Mouse (Mus musculus) limb, embryonic 10.5 days (tissue): ENCODE measurements around the gene Nufip1. TPM values are rescaled to one million over a fixed set of nuclear protein-coding genes. Genes with fewer than 3 reads are reported as not detected.

Experiments
- DNase-seq: peaks from one replicate; pipeline ENCODE4 v3.0.0-alpha.2; 2017; ENCODE audit warnings: low spot score
- H3K27ac ChIP-seq: fragments of 300-500 bp; sonication (generic); 2 replicates; pipeline ENCODE4 v1.5.1; 2016; ENCODE audit warnings: mild to moderate bottlenecking
- H3K27me3 ChIP-seq: fragments of 300-500 bp; sonication (generic); 2 replicates; pipeline ENCODE4 v1.6.1; 2016; ENCODE audit warnings: low read depth, mild to moderate bottlenecking; ENCODE audit not compliant: poor library complexity, severe bottlenecking
- H3K36me3 ChIP-seq: fragments of 300-500 bp; sonication (generic); 2 replicates; pipeline ENCODE4 v1.6.1; 2016; ENCODE audit warnings: mild to moderate bottlenecking, moderate library complexity
- H3K4me1 ChIP-seq: fragments of 300-500 bp; sonication (generic); 2 replicates; pipeline ENCODE4 v1.6.1; 2016
- H3K4me3 ChIP-seq: fragments of 300-500 bp; sonication (generic); 2 replicates; pipeline ENCODE4 v1.5.1; 2016; ENCODE audit warnings: mild to moderate bottlenecking, moderate library complexity
- H3K9me3 ChIP-seq: fragments of 300-500 bp; sonication (generic); replicated peaks from 2 replicates; pipeline ENCODE4 v1.6.1; 2016; ENCODE audit warnings: mild to moderate bottlenecking
- WGBS: fragments of 180-500 bp; shearing (Covaris S2); methylation state at CpG from one replicate; pipeline ENCODE4 v1.1.7; 2016; 5-methylcytosine and 5-hydroxymethylcytosine counted together
- polyA plus RNA-seq: library from polyadenylated mRNA; unstranded; fragments of >200 nt; fragmentation: Nextera tagmentation; extraction: Ambion mirVana; gene quantifications from 2 replicates; pipeline ENCODE4 v1.2.1, GENCODE M21; 2016

Gene Nufip1
- polyA plus RNA-seq, 1 experiment from 2014 or later: 21.8 TPM

DNA sequence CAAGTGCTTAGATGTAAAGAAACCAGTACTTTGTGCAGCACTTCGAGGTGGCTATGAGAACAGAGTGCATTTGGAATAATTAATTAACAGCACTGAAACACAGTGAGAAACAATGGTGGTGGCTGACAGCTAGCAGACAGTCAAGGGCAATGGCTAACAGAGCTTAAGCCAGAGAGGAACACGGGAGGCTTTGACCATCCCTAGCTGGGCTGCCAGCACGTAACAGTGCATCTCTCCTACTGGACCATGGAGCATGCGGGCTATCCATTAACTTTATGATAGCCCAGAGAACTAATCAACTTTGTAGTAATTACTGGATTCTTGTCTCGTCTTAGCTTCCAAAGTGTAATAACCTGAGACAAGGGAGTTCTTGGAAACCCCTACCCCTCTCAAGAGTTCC is 12.9 kb upstream of the Nufip1 start:
- no peak for DNase-seq
- H3K9me3 ChIP-seq: no peaks in the 10 kb centered on the region
- WGBS: 84% methylated on average over 5 of the region's 5 CpGs
- H3K27ac ChIP-seq: no peak overlapping the region
- peaks cover 71% of the 10 kb centered on the region for H3K36me3 ChIP-seq
- H3K4me3 ChIP-seq: no peak overlapping the region
- H3K27me3 ChIP-seq: no peaks in the 10 kb centered on the region
- H3K4me1 ChIP-seq: no peaks in the 10 kb centered on the region

DNA sequence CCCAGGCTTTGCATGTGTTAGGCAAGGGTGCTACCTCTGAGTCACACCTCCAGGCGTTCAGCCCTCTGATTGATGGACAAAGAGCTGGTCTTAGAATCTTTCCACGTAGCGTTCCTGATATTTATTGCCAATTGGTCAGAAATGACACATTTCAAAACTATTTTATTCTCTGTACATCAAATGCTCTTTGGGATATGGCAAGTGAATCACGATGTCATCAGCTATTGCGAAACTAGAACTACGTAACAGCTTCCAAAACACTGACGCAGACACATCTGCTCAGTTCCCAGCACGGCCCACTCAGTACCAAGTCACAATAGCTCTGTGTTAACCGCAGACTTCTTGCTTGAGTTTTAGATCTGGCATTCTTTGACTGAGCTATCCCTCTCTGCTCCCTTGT is 11.1 kb upstream of the Nufip1 start:
- H3K9me3 ChIP-seq: no peaks in the 10 kb centered on the region
- H3K4me3 ChIP-seq: no peak overlapping the region
- H3K27me3 ChIP-seq: no peaks in the 10 kb centered on the region
- WGBS: 96% methylated on average over 9 of the region's 9 CpGs
- peaks cover 67% of the 10 kb centered on the region for H3K36me3 ChIP-seq
- DNase-seq: no peak
- no peak overlapping the region for H3K27ac ChIP-seq
- H3K4me1 ChIP-seq: no peaks in the 10 kb centered on the region

DNA sequence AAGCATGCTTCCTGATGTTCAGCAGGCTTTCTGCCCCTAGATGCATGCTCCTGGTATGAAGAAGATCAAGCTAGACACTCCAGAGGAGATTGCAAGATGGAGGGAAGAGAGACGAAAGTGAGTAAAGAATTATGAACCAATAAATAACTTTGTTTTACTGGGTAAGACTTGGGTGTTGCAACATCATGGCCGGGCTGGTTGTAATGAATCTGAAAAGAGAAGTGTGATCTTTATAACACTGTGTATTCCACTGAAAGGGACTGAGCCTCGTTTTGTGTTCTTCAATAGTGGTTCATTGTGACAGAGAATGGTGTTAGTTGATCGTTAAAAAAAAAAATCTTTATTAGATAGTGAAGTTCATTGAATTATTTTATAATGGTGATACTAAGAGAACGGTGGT is 5.1 kb downstream of the Nufip1 start:
- Histone ChIP-seq H3K4me1 (peaks cover 6% of the 10 kb centered on the region; the same call in 1 of the 2 replicates), H3K27me3 (no peaks in the 10 kb centered on the region), H3K4me3 (no peak overlapping the region), H3K27ac (no peak overlapping the region), H3K36me3 (peaks cover 77% of the 10 kb centered on the region), H3K9me3 (no peaks in the 10 kb centered on the region)
- WGBS: 92% methylated on average over 5 of the region's 5 CpGs
- DNase-seq: no peak

DNA sequence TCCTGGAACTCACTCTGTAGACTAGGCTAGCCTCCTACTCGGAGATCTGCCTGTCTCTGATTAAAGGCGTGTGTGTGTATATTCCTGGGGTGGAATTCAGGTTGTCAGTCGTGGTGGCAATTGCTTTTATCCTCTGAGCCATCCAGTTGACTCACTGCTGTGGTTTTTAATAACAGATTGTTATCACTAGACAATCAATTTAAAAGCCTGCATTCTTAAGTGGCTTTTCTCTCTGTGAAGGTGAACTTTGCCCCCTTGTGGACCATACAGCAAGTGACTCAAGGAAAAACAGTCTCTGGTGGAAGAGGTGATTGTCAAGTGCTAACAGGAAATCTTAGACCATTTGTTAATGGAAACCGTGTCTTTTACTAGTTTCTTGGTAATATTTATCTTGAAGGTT is 8.3 kb downstream of the Nufip1 start:
- DNase-seq: no peak
- no peak overlapping the region for H3K27ac ChIP-seq
- no peaks in the 10 kb centered on the region for H3K4me1 ChIP-seq
- H3K4me3 ChIP-seq: no peak overlapping the region
- H3K27me3 ChIP-seq: no peaks in the 10 kb centered on the region
- WGBS: 82% methylated on average over 4 of the region's 4 CpGs
- H3K36me3 ChIP-seq: peaks cover 97% of the 10 kb centered on the region
- H3K9me3 ChIP-seq: no peaks in the 10 kb centered on the region

DNA sequence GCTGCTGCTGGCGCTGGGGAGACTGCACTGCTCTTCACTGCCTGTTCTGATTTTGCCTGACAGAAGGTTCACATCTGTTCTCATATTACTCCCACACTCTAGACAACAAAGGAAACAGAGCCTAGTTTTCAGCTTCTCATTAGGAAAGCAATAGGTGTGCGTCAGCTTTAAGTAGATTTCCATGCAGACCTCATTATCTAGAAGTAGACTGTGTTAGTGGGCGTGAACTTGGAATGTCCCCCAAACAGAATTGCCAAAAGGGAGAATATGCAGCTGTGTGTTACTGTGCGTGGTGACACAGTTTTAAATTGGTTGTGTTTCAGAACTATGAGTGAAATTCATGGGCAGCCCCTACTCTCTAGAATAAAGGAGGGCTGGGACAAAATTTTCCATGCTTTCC is 9.8 kb downstream of the Nufip1 start:
- no peaks in the 10 kb centered on the region for H3K9me3 ChIP-seq
- 85% methylated on average over 4 of the region's 4 CpGs for WGBS
- peaks cover 97% of the 10 kb centered on the region for H3K36me3 ChIP-seq
- H3K27ac ChIP-seq: no peak overlapping the region
- H3K4me1 ChIP-seq: no peaks in the 10 kb centered on the region
- DNase-seq: no peak
- H3K4me3 ChIP-seq: no peak overlapping the region
- no peaks in the 10 kb centered on the region for H3K27me3 ChIP-seq

DNA sequence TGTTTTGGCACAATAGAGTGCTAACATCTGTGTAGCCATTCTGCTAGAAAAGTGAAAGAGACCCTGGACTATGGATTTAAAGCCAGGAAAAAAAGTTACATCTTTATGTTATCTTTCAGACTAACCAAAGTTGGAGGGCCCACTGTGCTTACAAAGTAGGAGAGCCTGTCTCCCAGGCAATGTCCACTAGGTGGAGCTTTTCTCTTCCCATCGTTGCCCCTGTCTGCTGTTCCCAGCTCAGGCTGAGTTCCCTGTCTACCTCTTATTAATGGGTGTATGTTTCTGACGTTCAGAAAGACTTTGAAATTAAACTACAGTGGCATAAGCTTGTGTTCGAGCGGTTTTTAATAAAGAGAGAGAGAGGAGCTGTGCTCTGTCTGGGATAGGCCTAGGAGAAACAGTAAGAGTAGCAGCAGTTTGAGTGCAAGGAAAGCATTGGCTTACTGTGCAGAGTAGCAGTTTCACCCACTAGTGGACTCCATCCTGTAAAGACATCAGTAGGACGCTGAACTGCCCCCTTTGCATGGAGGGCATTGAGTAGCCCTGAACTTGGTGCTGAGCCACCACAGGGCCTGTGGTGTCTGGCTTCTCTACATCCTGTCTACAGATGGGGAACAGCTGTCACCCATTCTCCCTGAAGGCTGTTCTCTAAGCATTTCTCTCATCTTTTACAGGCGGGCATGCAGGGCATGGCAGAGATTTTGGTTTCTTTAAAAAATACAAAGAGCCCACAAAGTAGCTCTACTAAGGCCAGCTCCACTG is 11.4 kb downstream of the Nufip1 start:
- no peak overlapping the region for H3K4me3 ChIP-seq
- H3K27me3 ChIP-seq: no peaks in the 10 kb centered on the region
- H3K27ac ChIP-seq: no peak overlapping the region
- no peaks in the 10 kb centered on the region for H3K9me3 ChIP-seq
- no peaks in the 10 kb centered on the region for H3K4me1 ChIP-seq
- peaks cover 97% of the 10 kb centered on the region for H3K36me3 ChIP-seq
- 73% methylated on average over 6 of the region's 6 CpGs for WGBS
- peak; percentile 52 for DNase-seq

DNA sequence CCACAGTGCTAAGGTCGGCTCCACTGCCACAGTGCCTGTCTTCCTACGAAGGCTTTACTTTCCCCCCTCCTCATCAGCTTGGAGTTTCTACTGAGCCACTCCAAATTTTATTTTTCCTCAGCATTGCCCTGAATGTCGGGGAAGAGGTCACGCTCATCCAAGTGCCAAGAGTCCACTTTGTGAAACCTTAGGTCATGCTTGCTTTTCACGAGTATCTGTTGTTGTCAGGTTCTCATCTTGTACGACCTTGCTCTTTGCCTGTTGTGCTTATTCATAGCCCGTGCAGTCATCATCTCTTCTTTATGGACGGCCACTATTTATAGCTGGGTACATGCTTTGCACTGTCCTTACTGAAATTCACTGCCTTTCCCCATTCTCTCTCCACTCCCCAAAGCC is 12.0 kb downstream of the Nufip1 start:
- DNase-seq: no peak
- Histone ChIP-seq H3K27me3 (no peaks in the 10 kb centered on the region), H3K4me3 (no peak overlapping the region), H3K4me1 (no peaks in the 10 kb centered on the region), H3K9me3 (no peaks in the 10 kb centered on the region), H3K36me3 (peaks cover 97% of the 10 kb centered on the region), H3K27ac (no peak overlapping the region)
- WGBS: 95% methylated on average over 8 of the region's 8 CpGs

DNA sequence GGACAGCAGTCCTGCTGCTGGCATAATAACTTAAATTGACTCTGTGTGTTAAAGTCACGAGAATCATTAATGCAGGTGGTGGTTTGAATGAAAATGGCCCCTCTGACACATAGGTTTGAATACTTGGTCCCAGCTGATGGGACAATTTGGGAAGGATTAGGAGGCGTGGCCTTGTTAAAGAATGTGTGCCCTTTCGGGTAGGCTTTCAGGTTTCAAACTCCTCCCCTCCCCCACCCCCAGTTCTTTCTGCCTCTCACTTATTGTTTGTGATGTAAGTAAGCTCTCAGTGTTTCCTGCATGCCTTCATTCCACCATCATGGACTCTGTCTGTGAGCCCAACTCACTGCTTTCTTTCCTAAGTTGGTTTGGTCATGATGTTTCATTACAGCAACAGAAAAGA is 16.6 kb downstream of the Nufip1 start:
- Histone ChIP-seq H3K9me3 (no peaks in the 10 kb centered on the region), H3K36me3 (peaks cover 98% of the 10 kb centered on the region), H3K4me3 (no peak overlapping the region), H3K27ac (no peak overlapping the region), H3K4me1 (no peaks in the 10 kb centered on the region), H3K27me3 (no peaks in the 10 kb centered on the region)
- 91% methylated on average over 3 of the region's 3 CpGs for WGBS
- no peak for DNase-seq

DNA sequence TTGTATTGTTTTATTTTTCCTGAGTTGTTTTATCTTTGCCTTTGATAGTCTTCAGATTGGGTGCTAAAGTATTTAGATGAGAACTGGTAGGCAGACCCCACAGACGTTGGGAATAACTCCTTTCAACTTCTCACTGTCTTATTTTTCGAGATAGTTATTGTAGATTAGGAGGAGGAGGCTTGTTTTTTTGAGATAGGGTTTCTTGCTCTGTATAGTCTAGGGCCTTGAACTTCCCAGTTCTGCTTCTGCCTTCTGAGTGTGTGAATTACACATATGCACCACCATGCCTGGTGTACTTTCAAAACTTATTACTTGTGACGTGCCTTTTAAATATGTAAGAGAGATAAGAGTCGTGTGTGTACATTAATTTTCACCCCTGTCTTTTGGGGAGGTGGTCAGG is 17.5 kb downstream of the Nufip1 start:
- 93% methylated on average over 4 of the region's 4 CpGs for WGBS
- Histone ChIP-seq H3K4me3 (no peak overlapping the region), H3K4me1 (no peaks in the 10 kb centered on the region), H3K27me3 (no peaks in the 10 kb centered on the region), H3K36me3 (peaks cover 98% of the 10 kb centered on the region), H3K9me3 (no peaks in the 10 kb centered on the region), H3K27ac (no peak overlapping the region)
- DNase-seq: no peak

DNA sequence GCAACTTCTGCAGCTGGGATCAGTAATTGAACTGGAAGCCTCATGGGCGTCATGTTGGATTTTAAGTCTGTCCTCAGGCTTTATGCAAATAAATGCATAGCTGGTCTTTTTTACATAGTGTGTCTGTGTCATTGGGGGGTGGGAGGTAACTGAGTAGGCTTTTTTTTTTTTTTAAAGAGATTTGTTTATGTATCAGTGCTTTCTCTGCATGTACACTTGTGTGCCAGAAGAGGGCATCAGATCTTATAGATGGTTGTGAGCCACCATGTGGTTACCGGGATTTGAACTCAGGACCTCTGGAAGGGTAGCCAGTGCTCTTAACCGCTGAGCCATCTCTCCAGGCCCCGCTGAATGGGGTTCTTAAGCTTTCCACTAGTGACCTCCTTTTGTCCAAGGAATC is 24.3 kb downstream of the Nufip1 start:
- no peak for DNase-seq
- WGBS: 97% methylated on average over 4 of the region's 4 CpGs
- Histone ChIP-seq H3K4me1 (no peaks in the 10 kb centered on the region), H3K27ac (no peak overlapping the region), H3K4me3 (no peak overlapping the region), H3K9me3 (no peaks in the 10 kb centered on the region), H3K27me3 (no peaks in the 10 kb centered on the region), H3K36me3 (peaks cover 76% of the 10 kb centered on the region)

DNA sequence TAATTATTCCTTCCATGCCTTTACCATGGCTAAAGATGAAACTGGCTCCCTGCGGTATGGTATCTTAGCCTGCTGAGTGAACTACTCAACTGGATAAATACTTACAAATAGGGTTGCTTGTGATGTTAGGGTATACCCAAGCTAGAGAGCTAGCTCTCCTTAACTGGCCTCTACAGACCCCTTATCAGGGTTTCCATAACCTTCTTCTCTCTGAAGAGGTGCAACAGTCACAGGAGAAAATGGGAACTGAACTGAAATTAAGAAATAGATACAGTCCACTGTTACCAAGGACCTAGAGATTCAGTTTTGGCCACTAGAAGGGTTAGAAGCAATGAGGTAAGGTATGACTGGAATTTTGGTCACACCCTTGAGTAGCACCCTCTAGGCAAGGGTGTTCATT is 34.6 kb downstream of the Nufip1 start:
- no peaks in the 10 kb centered on the region for H3K9me3 ChIP-seq
- peaks cover 5% of the 10 kb centered on the region; the same call in 1 of the 2 replicates for H3K4me1 ChIP-seq
- H3K27ac ChIP-seq: no peak overlapping the region
- 91% methylated on average over 1 of the region's 1 CpGs for WGBS
- no peak for DNase-seq
- no peaks in the 10 kb centered on the region for H3K27me3 ChIP-seq
- no peak overlapping the region for H3K4me3 ChIP-seq
- H3K36me3 ChIP-seq: no peaks in the 10 kb centered on the region

DNA sequence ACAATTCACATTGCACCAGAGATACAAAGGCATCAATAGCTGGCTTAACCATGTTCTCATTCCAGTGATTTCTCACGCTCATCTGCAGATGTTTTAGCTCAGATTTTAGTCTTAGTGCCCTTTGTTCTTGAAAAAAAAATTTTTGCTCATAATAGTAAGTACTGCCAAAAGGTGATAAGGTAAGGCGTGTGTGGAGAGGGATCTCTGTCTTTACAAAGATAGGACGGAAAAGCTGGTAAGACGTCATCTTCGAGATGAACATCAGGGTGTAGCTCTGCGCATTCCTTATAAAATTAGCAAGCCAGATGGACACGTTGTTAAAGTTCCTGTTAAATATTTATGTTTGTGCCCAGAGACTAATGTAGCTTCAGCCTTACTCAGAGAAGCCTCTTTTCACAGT is 35.2 kb downstream of the Nufip1 start:
- DNase-seq: no peak
- Histone ChIP-seq H3K9me3 (no peaks in the 10 kb centered on the region), H3K27me3 (no peaks in the 10 kb centered on the region), H3K36me3 (no peaks in the 10 kb centered on the region), H3K4me3 (no peak overlapping the region), H3K27ac (no peak overlapping the region), H3K4me1 (peaks cover 7% of the 10 kb centered on the region; the same call in 1 of the 2 replicates)
- WGBS: 64% methylated on average over 7 of the region's 7 CpGs

DNA sequence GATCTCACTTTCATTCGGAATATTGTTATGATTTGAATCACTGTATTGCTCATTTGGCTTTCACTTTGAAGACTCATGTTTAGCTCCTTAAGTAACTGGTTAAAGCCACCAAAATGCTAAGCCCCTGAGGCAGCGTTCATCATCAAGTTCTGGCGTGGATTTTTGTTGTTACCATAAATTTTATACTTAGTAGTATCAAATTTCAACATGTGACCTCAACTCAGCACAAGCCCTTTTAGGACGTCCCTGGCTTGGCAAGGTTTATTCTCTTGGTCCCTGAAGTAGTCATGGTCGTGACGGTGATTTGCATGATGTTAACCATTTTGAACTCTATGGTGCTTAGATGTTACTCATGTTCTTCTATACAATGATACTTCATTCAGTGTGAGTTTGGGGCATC is 36.4 kb downstream of the Nufip1 start:
- Histone ChIP-seq H3K27me3 (no peaks in the 10 kb centered on the region), H3K4me1 (peaks cover 17% of the 10 kb centered on the region), H3K27ac (no peak overlapping the region), H3K9me3 (no peaks in the 10 kb centered on the region), H3K4me3 (no peak overlapping the region), H3K36me3 (no peaks in the 10 kb centered on the region)
- DNase-seq: no peak
- 77% methylated on average over 6 of the region's 6 CpGs for WGBS

DNA sequence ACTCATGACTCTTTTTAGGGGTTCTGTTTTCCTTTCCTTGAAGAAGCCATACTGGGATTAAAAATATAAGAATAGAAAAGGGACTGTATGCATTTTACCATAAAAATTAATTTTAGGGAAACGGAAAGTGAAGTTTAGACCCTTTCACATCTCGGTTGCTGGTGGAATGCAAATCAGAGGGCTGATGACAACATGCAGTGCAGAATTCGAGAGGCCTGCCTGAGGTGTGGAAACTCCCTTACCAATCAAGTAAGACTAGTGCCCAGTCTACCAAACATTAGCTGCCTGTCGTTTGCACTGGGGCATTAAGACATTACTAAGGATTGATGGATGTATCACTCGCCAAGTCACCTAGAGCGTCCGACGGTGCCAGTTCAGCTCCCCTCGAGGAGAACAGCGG is 37.6 kb downstream of the Nufip1 start:
- no peak overlapping the region for H3K4me3 ChIP-seq
- H3K36me3 ChIP-seq: no peaks in the 10 kb centered on the region
- H3K9me3 ChIP-seq: no peaks in the 10 kb centered on the region
- no peaks in the 10 kb centered on the region for H3K27me3 ChIP-seq
- no peak overlapping the region for H3K27ac ChIP-seq
- 87% methylated on average over 10 of the region's 10 CpGs for WGBS
- DNase-seq: no peak
- H3K4me1 ChIP-seq: peaks cover 21% of the 10 kb centered on the region
